Mouse (Mus musculus): ENCODE data around the gene Stab1. TPM values are rescaled to one million over a fixed set of nuclear protein-coding genes. Genes with fewer than 3 reads are reported as not detected.

Gene Stab1
- polyA plus RNA-seq, 1 experiment: 11.7 TPM

DNA sequence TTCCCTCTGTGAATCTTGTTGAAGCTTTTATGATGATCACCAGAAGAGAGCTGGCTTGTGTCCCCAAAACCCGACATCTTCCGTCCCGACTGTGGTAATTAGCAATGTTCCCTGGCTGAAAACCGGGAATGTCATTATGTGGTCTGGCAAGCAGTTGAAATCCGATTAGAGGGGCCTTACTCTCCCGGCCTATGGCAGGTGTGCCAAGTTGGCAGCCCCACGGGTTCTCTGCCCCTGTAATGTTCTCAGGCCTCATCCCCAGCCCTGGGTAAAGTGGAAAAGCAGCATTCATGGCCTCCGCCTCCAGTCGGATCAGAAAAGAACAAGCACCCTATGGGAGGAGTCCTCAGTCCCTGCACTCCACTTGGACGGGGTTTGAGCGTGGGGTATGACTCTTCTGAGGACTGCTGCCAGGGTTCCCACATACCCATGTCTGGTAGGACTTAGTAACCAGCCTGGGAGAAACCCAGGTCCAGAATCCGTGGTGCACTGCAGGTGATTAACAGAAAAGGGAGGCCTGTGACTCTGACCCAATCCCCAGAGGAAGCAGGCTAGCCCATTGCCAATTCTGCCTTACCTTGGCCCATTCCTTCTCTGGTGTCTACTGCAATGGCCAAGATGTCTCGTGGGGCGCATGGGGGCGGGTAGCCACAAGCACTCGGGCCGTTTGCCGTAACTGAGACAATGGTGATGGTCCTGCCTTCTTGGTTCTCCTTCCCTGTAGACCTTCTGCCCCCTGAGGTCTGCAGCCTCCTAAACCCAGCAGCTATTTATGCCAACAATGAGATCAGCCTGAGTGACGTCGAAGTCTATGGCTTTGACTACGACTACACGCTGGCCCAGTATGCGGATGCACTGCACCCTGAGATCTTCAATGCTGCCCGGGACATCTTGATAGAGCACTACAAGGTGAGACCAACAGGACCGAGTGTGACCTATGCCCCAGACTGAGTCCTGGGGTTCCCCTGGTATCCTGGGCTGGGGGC, 34.1 kb downstream of the Stab1 start:
- Histone ChIP-seq H3K4me1 (peaks cover 41% of the 10 kb centered on the region), H3K27me3 (replicated peaks) (peaks cover 82% of the 10 kb centered on the region), H3K4me3 (replicated peaks) (no peak overlapping the region), H3K9me3 (no peaks in the 10 kb centered on the region), H3K36me3 (replicated peaks; ENCODE audit: low read length) (peaks cover 52% of the 10 kb centered on the region)
- TF ChIP-seq FLI1 (IDR thresholded peaks at IDR 0.05; ENCODE audit: low read length) (no peak), GATA1 (IDR thresholded peaks at IDR 0.05; ENCODE audit: borderline replicate concordance, low read length) (no peak)

GRCm38 (mm10) chr14:31133023-31133665, 35.3 kb downstream of the Stab1 start:
- Histone ChIP-seq H3K27me3 (replicated peaks) (peaks cover 74% of the 10 kb centered on the region), H3K4me1 (peaks cover 43% of the 10 kb centered on the region), H3K36me3 (replicated peaks; ENCODE audit: low read length) (peaks cover 41% of the 10 kb centered on the region), H3K9me3 (no peaks in the 10 kb centered on the region), H3K4me3 (replicated peaks) (no peak overlapping the region)
- TF ChIP-seq FLI1 (IDR thresholded peaks at IDR 0.05; ENCODE audit: low read length): no peak
- TF ChIP-seq GATA1 (IDR thresholded peaks at IDR 0.05; ENCODE audit: borderline replicate concordance, low read length): no peak

DNA sequence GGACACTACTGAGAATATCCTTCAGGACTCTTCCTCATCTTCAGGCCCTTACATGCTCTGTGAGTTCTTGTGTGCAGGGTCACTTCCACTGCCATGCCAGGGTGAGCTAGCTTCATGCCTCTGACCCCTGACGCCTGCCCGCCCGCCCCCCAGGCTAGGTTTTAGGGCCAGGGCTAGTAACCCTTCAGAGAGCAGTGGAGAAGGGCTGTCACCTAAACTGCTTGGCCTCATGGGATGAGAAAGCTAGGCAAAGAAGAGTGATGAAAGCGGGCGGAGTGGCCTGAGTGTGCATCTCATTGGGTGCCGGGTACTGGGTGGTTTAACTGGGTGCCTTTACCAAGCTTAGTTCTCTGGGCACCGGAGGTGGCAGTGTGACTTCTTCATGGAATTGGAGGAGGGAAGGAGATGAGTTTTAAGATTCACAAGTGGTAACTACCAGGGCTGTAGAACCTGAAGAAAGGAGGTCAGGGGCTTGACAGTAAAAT, 35.9 kb downstream of the Stab1 start:
- Histone ChIP-seq H3K27me3 (replicated peaks) (peaks cover 69% of the 10 kb centered on the region), H3K9me3 (no peaks in the 10 kb centered on the region), H3K4me3 (replicated peaks) (no peak overlapping the region), H3K36me3 (replicated peaks; ENCODE audit: low read length) (peaks cover 36% of the 10 kb centered on the region), H3K4me1 (peaks cover 43% of the 10 kb centered on the region)
- TF ChIP-seq FLI1 (IDR thresholded peaks at IDR 0.05; ENCODE audit: low read length): no peak
- no peak for TF ChIP-seq GATA1 (IDR thresholded peaks at IDR 0.05; ENCODE audit: borderline replicate concordance, low read length)

- Histone ChIP-seq H3K4me3 (replicated peaks) (peak overlapping the region; percentile 95), H3K9me3 (no peaks in the 10 kb centered on the region), H3K27me3 (replicated peaks) (peaks cover 64% of the 10 kb centered on the region), H3K4me1 (peaks cover 47% of the 10 kb centered on the region), H3K36me3 (replicated peaks; ENCODE audit: low read length) (peaks cover 36% of the 10 kb centered on the region)
- TF ChIP-seq GATA1 (IDR thresholded peaks at IDR 0.05; ENCODE audit: borderline replicate concordance, low read length): no peak
- TF ChIP-seq FLI1 (IDR thresholded peaks at IDR 0.05; ENCODE audit: low read length): no peak
Measured at GRCm38 (mm10) chr14:31132031-31132430, 36.4 kb downstream of the Stab1 start.

DNA sequence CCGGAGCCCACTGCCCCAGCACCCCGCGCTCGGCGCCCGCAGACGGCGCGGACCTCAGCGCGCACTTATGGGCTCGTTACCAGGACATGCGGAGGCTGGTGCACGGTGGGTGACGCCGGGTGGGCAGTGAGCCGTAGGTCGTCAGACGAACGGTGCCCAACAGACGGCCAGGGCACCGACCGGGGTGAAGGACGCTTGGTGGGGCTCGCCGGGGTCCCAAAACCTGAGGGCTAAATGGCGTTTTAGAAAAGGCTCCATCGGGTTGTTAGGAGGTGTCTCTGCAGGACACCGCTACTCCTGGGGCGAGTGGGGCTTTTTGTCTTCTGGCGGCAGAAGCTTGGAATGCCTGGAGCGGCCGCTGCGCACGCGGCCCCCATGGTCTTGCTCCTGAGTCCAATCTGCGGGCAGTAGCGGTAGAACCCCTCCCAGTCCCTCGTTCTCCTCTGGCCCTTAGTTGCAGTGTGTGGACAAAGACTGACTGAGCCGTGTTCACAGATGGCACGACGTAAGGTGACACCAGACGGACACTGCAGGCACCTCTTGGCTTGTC, 37.1 kb downstream of the Stab1 start:
- TF ChIP-seq GATA1 (IDR thresholded peaks at IDR 0.05; ENCODE audit: borderline replicate concordance, low read length) (no peak), FLI1 (IDR thresholded peaks at IDR 0.05; ENCODE audit: low read length) (no peak)
- H3K4me3 ChIP-seq (replicated peaks): peak overlapping the region; percentile 95
- peaks cover 54% of the 10 kb centered on the region for H3K4me1 ChIP-seq
- H3K36me3 ChIP-seq (replicated peaks; ENCODE audit: low read length): peaks cover 34% of the 10 kb centered on the region
- no peaks in the 10 kb centered on the region for H3K9me3 ChIP-seq
- peaks cover 58% of the 10 kb centered on the region for H3K27me3 ChIP-seq (replicated peaks)

DNA sequence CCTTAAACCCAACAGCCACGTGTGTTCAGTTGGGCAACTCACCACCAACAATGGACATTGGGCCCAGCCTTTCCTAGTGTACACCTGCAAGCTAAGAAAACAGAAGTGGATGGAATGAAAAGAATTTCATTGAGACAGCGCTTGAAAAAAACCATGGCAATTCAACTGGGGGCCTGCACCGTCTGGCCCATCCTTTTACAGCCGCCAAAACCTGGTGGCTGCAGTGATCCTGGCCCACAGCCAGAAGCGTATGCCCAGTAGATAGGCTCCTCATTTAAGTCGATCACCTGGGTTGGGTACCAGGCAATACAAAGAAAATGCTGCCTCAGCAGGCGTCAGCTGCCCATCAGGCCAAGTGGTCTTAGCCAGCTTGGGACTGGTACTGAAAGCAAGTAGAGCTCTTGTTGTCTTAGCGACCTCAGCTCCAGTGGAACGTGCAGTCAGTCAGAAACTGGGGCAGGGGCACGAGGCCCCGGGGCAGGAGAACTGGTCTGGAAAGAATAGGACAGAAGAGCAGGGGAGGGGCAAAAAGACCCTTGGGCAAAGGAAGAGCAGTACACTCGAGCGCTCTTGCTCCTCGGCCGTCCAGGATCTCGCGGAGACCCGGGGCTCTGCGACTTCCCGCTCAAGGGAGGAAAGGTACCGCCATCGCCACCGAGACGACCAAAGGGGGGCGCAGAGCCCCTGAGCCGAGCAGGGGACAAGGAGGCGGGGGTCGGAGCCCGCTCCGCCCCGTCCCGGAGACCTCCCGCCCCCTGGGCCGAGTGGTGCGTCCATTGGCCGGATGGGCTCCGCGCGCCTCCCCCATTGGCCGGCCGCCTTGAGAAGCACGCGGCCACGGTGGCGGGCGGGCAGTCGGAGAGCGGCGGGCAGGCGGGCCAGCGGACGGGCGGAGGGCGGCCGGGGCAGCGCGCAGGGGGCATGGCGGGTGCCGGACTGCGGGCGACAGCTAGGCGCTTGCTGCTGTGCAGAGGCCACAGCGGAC, 37.9 kb downstream of the Stab1 start, which contains the start of gene Nt5dc2:
Nt5dc2 (plus strand) TSS at position 818 of the 985 bp plus-strand sequence.
- H3K9me3 ChIP-seq: no peaks in the 10 kb centered on the region
- H3K4me1 ChIP-seq: peaks cover 62% of the 10 kb centered on the region
- H3K4me3 ChIP-seq (replicated peaks): peak within 1 kb of the TSS; percentile 95
- peaks cover 50% of the 10 kb centered on the region for H3K27me3 ChIP-seq (replicated peaks)
- H3K36me3 ChIP-seq (replicated peaks; ENCODE audit: low read length): peaks cover 34% of the 10 kb centered on the region
- TF ChIP-seq GATA1 (IDR thresholded peaks at IDR 0.05; ENCODE audit: borderline replicate concordance, low read length) (no peak), FLI1 (IDR thresholded peaks at IDR 0.05; ENCODE audit: low read length) (no peak)

- peaks cover 43% of the 10 kb centered on the region for H3K27me3 ChIP-seq (replicated peaks)
- peaks cover 35% of the 10 kb centered on the region for H3K36me3 ChIP-seq (replicated peaks; ENCODE audit: low read length)
- TF ChIP-seq FLI1 (IDR thresholded peaks at IDR 0.05; ENCODE audit: low read length) (no peak), GATA1 (IDR thresholded peaks at IDR 0.05; ENCODE audit: borderline replicate concordance, low read length) (no peak)
- H3K4me1 ChIP-seq: peaks cover 72% of the 10 kb centered on the region
- peak overlapping the region; percentile 97 for H3K4me3 ChIP-seq (replicated peaks)
- no peaks in the 10 kb centered on the region for H3K9me3 ChIP-seq
Measured at GRCm38 (mm10) chr14:31129326-31130235, 38.9 kb downstream of the Stab1 start.

DNA sequence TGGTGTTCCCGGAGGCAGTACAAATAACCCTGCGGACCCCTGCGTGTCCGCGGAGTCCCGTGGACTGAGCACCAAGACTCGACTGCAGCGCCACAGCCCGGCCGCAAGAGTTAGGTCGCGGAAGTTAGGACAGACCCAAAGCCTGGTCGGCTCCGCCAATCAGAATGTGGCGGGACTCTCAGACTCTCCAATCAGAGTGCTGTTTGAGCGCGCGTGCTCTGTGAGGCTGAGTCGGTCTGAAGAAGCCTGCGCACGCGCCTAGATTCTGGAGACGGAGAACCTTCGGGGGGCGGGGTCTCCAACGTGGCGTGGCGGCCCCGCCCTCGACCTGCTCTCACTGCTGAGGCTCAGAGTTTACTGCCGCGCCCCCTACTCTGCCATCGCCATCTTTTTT, 39.6 kb downstream of the Stab1 start, which contains the start of gene Smim4:
Smim4 (minus strand) TSS at position 131 of the 394 bp plus-strand sequence.
- H3K4me1 ChIP-seq: peaks cover 77% of the 10 kb centered on the region
- H3K9me3 ChIP-seq: no peaks in the 10 kb centered on the region
- no peak for TF ChIP-seq GATA1 (IDR thresholded peaks at IDR 0.05; ENCODE audit: borderline replicate concordance, low read length)
- no peak for TF ChIP-seq FLI1 (IDR thresholded peaks at IDR 0.05; ENCODE audit: low read length)
- H3K4me3 ChIP-seq (replicated peaks): peak within 1 kb of the TSS; percentile 97
- H3K36me3 ChIP-seq (replicated peaks; ENCODE audit: low read length): peaks cover 36% of the 10 kb centered on the region
- H3K27me3 ChIP-seq (replicated peaks): peaks cover 35% of the 10 kb centered on the region
